Mouse (Mus musculus): ENCODE measurements around the gene Ank2. TPM values are rescaled to one million over a fixed set of nuclear protein-coding genes. Genes with fewer than 3 reads are reported as not detected.

Ank2 gene
- polyA plus RNA-seq, 1 experiment from 2014 or later, result 0.46 TPM

GRCm38 (mm10) chr3:127086834-127087506, 412.2 kb downstream of the Ank2 start:
- no peaks in the 10 kb centered on the region for H3K36me3 ChIP-seq (ENCODE audit: inconsistent target)
- H3K27ac ChIP-seq, result no peak overlapping the region
- H3K79me2 ChIP-seq (ENCODE audit: inconsistent target), result no peaks in the 10 kb centered on the region
- 90% methylated on average over 2 of the region's 3 CpGs for WGBS (ENCODE audit: missing documents)
- H3K4me3 ChIP-seq (ENCODE audit: inconsistent target), result no peak overlapping the region

- Histone ChIP-seq H3K36me3 (ENCODE audit: inconsistent target) (no peaks in the 10 kb centered on the region), H3K79me2 (ENCODE audit: inconsistent target) (no peaks in the 10 kb centered on the region), H3K27ac (no peak overlapping the region), H3K4me3 (ENCODE audit: inconsistent target) (no peak overlapping the region)
- 64% methylated on average over 5 of the region's 5 CpGs for WGBS (ENCODE audit: missing documents)
Observed at GRCm38 (mm10) chr3:127077369-127077768, 421.8 kb downstream of the Ank2 start.

- Histone ChIP-seq H3K36me3 (ENCODE audit: inconsistent target) (no peaks in the 10 kb centered on the region), H3K79me2 (ENCODE audit: inconsistent target) (no peaks in the 10 kb centered on the region), H3K4me3 (ENCODE audit: inconsistent target) (no peak overlapping the region), H3K27ac (no peak overlapping the region)
- WGBS (ENCODE audit: missing documents), result 86% methylated on average over 8 of the region's 8 CpGs
Observed at GRCm38 (mm10) chr3:127075531-127076280, 423.4 kb downstream of the Ank2 start.

- Histone ChIP-seq H3K27ac (no peak overlapping the region), H3K79me2 (ENCODE audit: inconsistent target) (no peaks in the 10 kb centered on the region), H3K4me3 (ENCODE audit: inconsistent target) (no peak overlapping the region), H3K36me3 (ENCODE audit: inconsistent target) (no peaks in the 10 kb centered on the region)
- whole genome bisulfite sequencing (ENCODE audit: missing documents), result 100% methylated on average over 1 of the region's 1 CpGs
Observed at GRCm38 (mm10) chr3:127071471-127071870, 427.7 kb downstream of the Ank2 start.

- H3K36me3 ChIP-seq (ENCODE audit: inconsistent target), result no peaks in the 10 kb centered on the region
- no peaks in the 10 kb centered on the region for H3K79me2 ChIP-seq (ENCODE audit: inconsistent target)
- no peak overlapping the region for H3K4me3 ChIP-seq (ENCODE audit: inconsistent target)
- H3K27ac ChIP-seq, result no peak overlapping the region
- 87% methylated on average over 5 of the region's 5 CpGs for WGBS (ENCODE audit: missing documents)
Observed at GRCm38 (mm10) chr3:127063654-127064386, 435.3 kb downstream of the Ank2 start.

- WGBS (ENCODE audit: missing documents), result 88% methylated on average over 4 of the region's 4 CpGs
- no peak overlapping the region for H3K27ac ChIP-seq
- no peaks in the 10 kb centered on the region for H3K79me2 ChIP-seq (ENCODE audit: inconsistent target)
- H3K4me3 ChIP-seq (ENCODE audit: inconsistent target), result no peak overlapping the region
- H3K36me3 ChIP-seq (ENCODE audit: inconsistent target), result no peaks in the 10 kb centered on the region
Observed at GRCm38 (mm10) chr3:127059671-127060070, 439.5 kb downstream of the Ank2 start.

- Histone ChIP-seq H3K79me2 (ENCODE audit: inconsistent target) (no peaks in the 10 kb centered on the region), H3K36me3 (ENCODE audit: inconsistent target) (no peaks in the 10 kb centered on the region), H3K4me3 (ENCODE audit: inconsistent target) (no peak overlapping the region), H3K27ac (no peak overlapping the region)
- WGBS (ENCODE audit: missing documents), result 94% methylated on average over 7 of the region's 7 CpGs
Observed at GRCm38 (mm10) chr3:127041288-127041687, 457.9 kb downstream of the Ank2 start.

GRCm38 (mm10) chr3:127038570-127038969, 460.6 kb downstream of the Ank2 start:
- Histone ChIP-seq H3K27ac (no peak overlapping the region), H3K36me3 (ENCODE audit: inconsistent target) (no peaks in the 10 kb centered on the region), H3K4me3 (ENCODE audit: inconsistent target) (no peak overlapping the region), H3K79me2 (ENCODE audit: inconsistent target) (no peaks in the 10 kb centered on the region)
- WGBS (ENCODE audit: missing documents), result 94% methylated on average over 7 of the region's 7 CpGs

- Histone ChIP-seq H3K36me3 (ENCODE audit: inconsistent target) (no peaks in the 10 kb centered on the region), H3K4me3 (ENCODE audit: inconsistent target) (no peak overlapping the region), H3K27ac (no peak overlapping the region), H3K79me2 (ENCODE audit: inconsistent target) (no peaks in the 10 kb centered on the region)
- WGBS (ENCODE audit: missing documents), result 84% methylated on average over 5 of the region's 5 CpGs
Observed at GRCm38 (mm10) chr3:127036118-127036517, 463.0 kb downstream of the Ank2 start.

- Histone ChIP-seq H3K4me3 (ENCODE audit: inconsistent target) (no peak overlapping the region), H3K27ac (no peak overlapping the region), H3K36me3 (ENCODE audit: inconsistent target) (no peaks in the 10 kb centered on the region), H3K79me2 (ENCODE audit: inconsistent target) (no peaks in the 10 kb centered on the region)
- 71% methylated on average over 12 of the region's 12 CpGs for WGBS (ENCODE audit: missing documents)
Observed at GRCm38 (mm10) chr3:127035540-127035939, 463.6 kb downstream of the Ank2 start.

- 75% methylated on average over 1 of the region's 3 CpGs for WGBS (ENCODE audit: missing documents)
- H3K36me3 ChIP-seq (ENCODE audit: inconsistent target), result no peaks in the 10 kb centered on the region
- H3K79me2 ChIP-seq (ENCODE audit: inconsistent target), result no peaks in the 10 kb centered on the region
- no peak overlapping the region for H3K4me3 ChIP-seq (ENCODE audit: inconsistent target)
- H3K27ac ChIP-seq, result no peak overlapping the region
Observed at GRCm38 (mm10) chr3:127034983-127035382, 464.2 kb downstream of the Ank2 start.

GRCm38 (mm10) chr3:127023992-127024391, 475.2 kb downstream of the Ank2 start:
- H3K27ac ChIP-seq, result no peak overlapping the region
- no peaks in the 10 kb centered on the region for H3K36me3 ChIP-seq (ENCODE audit: inconsistent target)
- WGBS (ENCODE audit: missing documents), result 77% methylated on average over 4 of the region's 4 CpGs
- no peaks in the 10 kb centered on the region for H3K79me2 ChIP-seq (ENCODE audit: inconsistent target)
- no peak overlapping the region for H3K4me3 ChIP-seq (ENCODE audit: inconsistent target)

- WGBS (ENCODE audit: missing documents), result 0% methylated on average over 1 of the region's 1 CpGs
- no peak overlapping the region for H3K27ac ChIP-seq
- no peak overlapping the region for H3K4me3 ChIP-seq (ENCODE audit: inconsistent target)
- no peaks in the 10 kb centered on the region for H3K36me3 ChIP-seq (ENCODE audit: inconsistent target)
- no peaks in the 10 kb centered on the region for H3K79me2 ChIP-seq (ENCODE audit: inconsistent target)
Observed at GRCm38 (mm10) chr3:127020167-127020566, 479.0 kb downstream of the Ank2 start.

- no peak overlapping the region for H3K27ac ChIP-seq
- WGBS (ENCODE audit: missing documents), result 53% methylated on average over 3 of the region's 3 CpGs
Observed at GRCm38 (mm10) chr3:127019728-127020127, 479.4 kb downstream of the Ank2 start.

GRCm38 (mm10) chr3:127019109-127019508, 480.0 kb downstream of the Ank2 start:
- Histone ChIP-seq H3K36me3 (ENCODE audit: inconsistent target) (no peaks in the 10 kb centered on the region), H3K4me3 (ENCODE audit: inconsistent target) (no peak overlapping the region), H3K27ac (no peak overlapping the region), H3K79me2 (ENCODE audit: inconsistent target) (no peaks in the 10 kb centered on the region)
- 29% methylated on average over 6 of the region's 6 CpGs for WGBS (ENCODE audit: missing documents)

More at GRCm38 (mm10) chr3:127019728-127020127, 479.4 kb downstream of the Ank2 start:
- no peak overlapping the region for H3K4me3 ChIP-seq (ENCODE audit: inconsistent target)
- no peaks in the 10 kb centered on the region for H3K79me2 ChIP-seq (ENCODE audit: inconsistent target)
- no peaks in the 10 kb centered on the region for H3K36me3 ChIP-seq (ENCODE audit: inconsistent target)
